Mouse (Mus musculus) stomach, embryonic 15.5 days (tissue): Measurements from ENCODE around the gene Nrxn3. TPM values are rescaled to one million over a fixed set of nuclear protein-coding genes. Genes with fewer than 3 reads are reported as not detected.

Experiments
- ATAC-seq: fragments of 200-750 bp; cut with Nextera tagmentation; 2 replicates; pipeline ENCODE4 v1.8.0; 2017; ENCODE audit warnings: low read depth, moderate number of reproducible peaks, moderate TSS enrichment; ENCODE audit not compliant: insufficient read depth, low FRiP score
- H3K27ac ChIP-seq: fragments of 300-500 bp; sonication (generic); 2 replicates; pipeline ENCODE4 v1.5.1; 2015; ENCODE audit warnings: mild to moderate bottlenecking, inconsistent platforms
- H3K27me3 ChIP-seq: fragments of 300-500 bp; sonication (generic); replicated peaks from 2 replicates; pipeline ENCODE4 v1.6.1; 2015; ENCODE audit warnings: inconsistent platforms
- H3K36me3 ChIP-seq: fragments of 300-500 bp; sonication (generic); 2 replicates; pipeline ENCODE4 v1.6.1; 2015; ENCODE audit warnings: inconsistent platforms
- H3K4me1 ChIP-seq: fragments of 300-500 bp; sonication (generic); 2 replicates; pipeline ENCODE4 v1.6.1; 2015; ENCODE audit warnings: inconsistent platforms
- H3K4me2 ChIP-seq: fragments of 300-500 bp; sonication (generic); 2 replicates; pipeline ENCODE4 v1.6.1; 2015; ENCODE audit warnings: mild to moderate bottlenecking, inconsistent platforms
- H3K4me3 ChIP-seq: fragments of 300-500 bp; sonication (generic); replicated peaks from 2 replicates; pipeline ENCODE4 v1.5.1; 2015; ENCODE audit warnings: inconsistent platforms
- H3K9ac ChIP-seq: fragments of 300-500 bp; sonication (generic); 2 replicates; pipeline ENCODE4 v1.6.1; 2015; ENCODE audit warnings: inconsistent platforms
- H3K9me3 ChIP-seq: fragments of 300-500 bp; sonication (generic); 2 replicates; pipeline ENCODE4 v1.6.1; 2016; ENCODE audit warnings: inconsistent platforms
- WGBS: fragments of 180-500 bp; shearing (Covaris S2); methylation state at CpG from one replicate; pipeline ENCODE4 v1.1.7; 2015; 5-methylcytosine and 5-hydroxymethylcytosine counted together
- polyA plus RNA-seq: library from polyadenylated mRNA; unstranded; fragments of >200 nt; fragmentation: Nextera tagmentation; extraction: Ambion mirVana; gene quantifications from 2 replicates; pipeline ENCODE4 v1.2.1, GENCODE M21; 2015

Nrxn3 gene
- polyA plus RNA-seq, 1 experiment from 2014 or later = 2.4 TPM

DNA sequence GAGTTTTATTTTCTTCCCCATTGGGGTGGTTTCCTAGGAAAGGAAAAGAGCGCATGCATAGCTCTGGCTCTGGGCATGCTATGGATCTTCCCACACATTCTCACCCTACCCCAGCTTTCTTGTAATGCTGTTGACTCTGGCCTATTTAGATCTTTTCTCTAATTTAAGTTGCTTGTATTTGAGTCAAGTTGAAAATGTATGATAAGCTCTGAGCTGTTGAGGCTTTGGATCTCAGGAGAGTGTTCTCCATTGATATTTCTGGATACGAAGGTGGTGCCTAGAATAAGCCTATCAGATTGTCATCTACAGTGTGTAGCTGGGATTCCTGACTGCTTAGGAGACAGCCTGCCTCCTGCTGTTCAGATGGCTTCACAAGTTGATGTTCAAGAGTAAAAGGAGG, 930.5 kb downstream of the Nrxn3 start:
- no peaks in the 10 kb centered on the region for H3K4me1 ChIP-seq
- no peak for ATAC-seq
- no peak overlapping the region for H3K27ac ChIP-seq
- no peak overlapping the region for H3K9ac ChIP-seq
- no peak overlapping the region for H3K4me2 ChIP-seq
- H3K36me3 ChIP-seq = no peaks in the 10 kb centered on the region
- 89% methylated on average over 2 of the region's 2 CpGs for WGBS
- no peak overlapping the region for H3K4me3 ChIP-seq
- H3K27me3 ChIP-seq = no peaks in the 10 kb centered on the region
- no peaks in the 10 kb centered on the region for H3K9me3 ChIP-seq

DNA sequence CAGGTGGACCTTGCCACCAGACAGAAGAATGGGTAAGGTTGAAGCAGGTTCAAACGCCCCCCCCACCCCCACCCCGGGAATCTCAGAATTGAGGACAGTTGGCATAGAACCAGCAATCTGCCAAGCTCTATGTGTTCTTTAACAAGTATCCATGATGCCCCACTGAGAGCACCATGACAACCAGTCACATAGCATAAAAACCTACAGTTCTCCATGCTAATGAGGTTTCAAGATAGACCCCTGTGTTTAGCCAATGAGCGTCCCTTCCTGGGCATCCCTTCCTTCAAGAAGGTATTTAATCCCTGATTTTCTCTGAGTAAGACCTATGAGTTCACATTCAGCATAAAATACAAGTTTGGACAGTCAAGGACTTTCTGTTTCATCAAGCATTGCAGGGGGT, 938.5 kb downstream of the Nrxn3 start:
- WGBS = 77% methylated on average over 3 of the region's 3 CpGs
- no peak overlapping the region for H3K4me3 ChIP-seq
- no peak overlapping the region for H3K9ac ChIP-seq

DNA sequence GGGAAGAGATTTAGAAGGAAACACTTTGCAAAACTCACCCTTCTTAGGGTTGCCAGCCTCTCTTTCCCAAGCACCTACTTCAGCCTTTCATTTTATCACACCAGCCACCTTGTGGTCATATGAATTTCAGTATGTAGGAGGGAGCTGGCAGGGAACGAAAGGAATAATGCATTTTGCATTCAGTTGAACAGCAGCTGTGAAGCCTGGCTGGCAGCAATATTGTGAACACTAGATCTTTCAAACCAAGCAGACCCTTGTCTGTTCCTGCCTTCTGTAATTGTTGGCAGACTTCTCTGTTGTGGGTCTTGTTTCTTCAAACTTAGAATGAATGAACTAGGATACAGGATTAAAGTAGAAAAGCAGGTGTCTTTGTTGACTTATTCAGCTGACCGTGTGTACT, 946.2 kb downstream of the Nrxn3 start:
- Histone ChIP-seq H3K4me2 (no peak overlapping the region), H3K9ac (no peak overlapping the region), H3K27ac (no peak overlapping the region), H3K27me3 (no peaks in the 10 kb centered on the region), H3K36me3 (no peaks in the 10 kb centered on the region), H3K4me3 (no peak overlapping the region), H3K4me1 (no peaks in the 10 kb centered on the region), H3K9me3 (no peaks in the 10 kb centered on the region)
- WGBS = 51% methylated on average over 2 of the region's 2 CpGs
- ATAC-seq = no peak

More for the DNA sequence above, 938.5 kb downstream of the Nrxn3 start:
- H3K4me1 ChIP-seq = no peaks in the 10 kb centered on the region
- H3K27me3 ChIP-seq = no peaks in the 10 kb centered on the region
- no peaks in the 10 kb centered on the region for H3K36me3 ChIP-seq
- no peaks in the 10 kb centered on the region for H3K9me3 ChIP-seq
- ATAC-seq = no peak
- H3K27ac ChIP-seq = no peak overlapping the region
- no peak overlapping the region for H3K4me2 ChIP-seq

DNA sequence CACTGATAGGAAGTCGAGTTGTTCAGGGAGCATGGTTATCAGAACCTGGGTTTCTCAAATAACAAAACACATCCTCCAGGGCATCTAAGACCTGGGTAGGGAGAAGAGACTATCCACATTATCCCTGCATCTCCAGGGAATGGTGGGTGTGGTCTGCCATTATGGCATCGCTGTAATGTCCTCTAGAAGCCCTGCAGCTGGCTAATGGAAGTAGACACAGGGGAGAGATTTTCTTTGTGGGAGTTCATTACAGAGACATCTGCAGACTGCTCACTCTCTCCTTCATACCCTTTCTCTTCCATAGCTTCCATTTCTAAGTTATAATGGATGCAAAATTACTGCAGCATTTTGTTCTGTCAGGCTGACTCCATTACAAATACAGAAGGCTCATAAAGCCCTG, 950.1 kb downstream of the Nrxn3 start:
- H3K27me3 ChIP-seq = no peaks in the 10 kb centered on the region
- H3K4me2 ChIP-seq = no peak overlapping the region
- no peak overlapping the region for H3K27ac ChIP-seq
- H3K9me3 ChIP-seq = no peaks in the 10 kb centered on the region
- no peaks in the 10 kb centered on the region for H3K4me1 ChIP-seq
- WGBS = 59% methylated on average over 2 of the region's 2 CpGs
- no peak overlapping the region for H3K9ac ChIP-seq
- H3K36me3 ChIP-seq = no peaks in the 10 kb centered on the region
- no peak overlapping the region for H3K4me3 ChIP-seq
- ATAC-seq = no peak

DNA sequence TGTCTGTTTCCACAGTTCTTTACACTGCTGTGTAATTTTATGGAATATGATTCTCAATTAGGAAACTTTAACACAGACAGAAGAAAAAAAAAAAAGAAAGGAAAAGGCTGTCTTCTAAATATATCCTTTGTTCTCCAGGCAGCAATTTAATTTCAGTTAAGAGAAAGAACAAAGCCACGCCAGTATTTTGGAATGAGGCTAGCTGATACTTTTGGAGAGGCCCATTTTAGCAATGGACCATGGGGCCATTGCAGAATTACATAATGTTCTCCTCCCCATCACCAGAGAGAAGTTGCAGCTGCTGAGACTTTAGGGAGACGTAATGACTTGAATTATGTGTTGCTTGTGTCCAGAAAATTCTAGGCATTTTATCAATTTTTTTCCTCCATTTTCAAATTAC, 963.0 kb downstream of the Nrxn3 start:
- Histone ChIP-seq H3K27ac (no peak overlapping the region), H3K9ac (no peak overlapping the region), H3K4me1 (no peaks in the 10 kb centered on the region), H3K27me3 (no peaks in the 10 kb centered on the region), H3K36me3 (no peaks in the 10 kb centered on the region), H3K4me3 (no peak overlapping the region), H3K9me3 (no peaks in the 10 kb centered on the region), H3K4me2 (no peak overlapping the region)
- WGBS = 66% methylated on average over 2 of the region's 2 CpGs
- no peak for ATAC-seq

DNA sequence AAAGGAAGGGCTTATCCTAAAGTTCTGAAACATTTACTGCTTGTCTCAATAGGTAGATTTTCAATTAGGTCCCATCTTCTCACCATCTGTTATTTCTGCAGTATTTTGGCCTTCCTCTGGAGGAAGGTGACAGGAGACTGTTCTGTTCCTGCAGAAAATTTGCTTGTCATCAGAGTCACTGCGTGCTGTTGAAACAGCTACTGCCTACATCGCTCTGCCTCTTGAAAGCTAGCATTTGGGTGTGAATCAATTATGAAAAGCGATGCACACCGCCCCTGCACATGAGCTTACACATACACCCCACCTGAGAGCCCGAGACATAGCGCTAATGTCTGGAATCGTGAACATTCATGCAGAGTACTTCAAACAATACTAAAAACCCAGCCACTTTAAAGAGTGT, 966.4 kb downstream of the Nrxn3 start:
- Histone ChIP-seq H3K36me3 (no peaks in the 10 kb centered on the region), H3K27me3 (no peaks in the 10 kb centered on the region), H3K27ac (no peak overlapping the region), H3K4me2 (no peak overlapping the region), H3K9me3 (no peaks in the 10 kb centered on the region), H3K4me1 (no peaks in the 10 kb centered on the region), H3K9ac (no peak overlapping the region), H3K4me3 (no peak overlapping the region)
- ATAC-seq = no peak
- WGBS = 93% methylated on average over 7 of the region's 7 CpGs

DNA sequence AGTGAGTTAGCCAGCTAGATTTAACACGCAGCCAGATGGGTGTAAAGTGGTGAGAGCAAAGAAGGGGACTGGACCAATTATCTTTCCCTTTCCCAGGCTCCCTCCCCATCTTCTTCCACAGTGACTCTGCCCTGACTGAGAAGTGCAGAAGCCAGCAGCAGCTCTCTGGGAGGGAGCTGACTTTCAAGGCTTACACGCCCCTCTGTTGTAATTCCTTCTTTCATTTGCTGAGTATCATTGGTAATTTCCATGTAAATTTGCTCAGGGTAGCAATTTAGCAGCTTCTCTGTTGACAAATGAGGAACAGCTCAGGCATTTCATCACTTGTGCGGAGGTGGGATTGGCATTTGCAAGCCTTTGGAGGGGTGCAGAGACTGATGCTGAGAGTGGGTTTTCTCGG, 976.8 kb downstream of the Nrxn3 start:
- no peak overlapping the region for H3K4me2 ChIP-seq
- no peaks in the 10 kb centered on the region for H3K27me3 ChIP-seq
- H3K4me3 ChIP-seq = no peak overlapping the region
- no peak overlapping the region for H3K9ac ChIP-seq
- WGBS = 28% methylated on average over 4 of the region's 4 CpGs
- H3K9me3 ChIP-seq = no peaks in the 10 kb centered on the region
- H3K36me3 ChIP-seq = no peaks in the 10 kb centered on the region
- no peaks in the 10 kb centered on the region for H3K4me1 ChIP-seq
- ATAC-seq = no peak
- H3K27ac ChIP-seq = no peak overlapping the region

DNA sequence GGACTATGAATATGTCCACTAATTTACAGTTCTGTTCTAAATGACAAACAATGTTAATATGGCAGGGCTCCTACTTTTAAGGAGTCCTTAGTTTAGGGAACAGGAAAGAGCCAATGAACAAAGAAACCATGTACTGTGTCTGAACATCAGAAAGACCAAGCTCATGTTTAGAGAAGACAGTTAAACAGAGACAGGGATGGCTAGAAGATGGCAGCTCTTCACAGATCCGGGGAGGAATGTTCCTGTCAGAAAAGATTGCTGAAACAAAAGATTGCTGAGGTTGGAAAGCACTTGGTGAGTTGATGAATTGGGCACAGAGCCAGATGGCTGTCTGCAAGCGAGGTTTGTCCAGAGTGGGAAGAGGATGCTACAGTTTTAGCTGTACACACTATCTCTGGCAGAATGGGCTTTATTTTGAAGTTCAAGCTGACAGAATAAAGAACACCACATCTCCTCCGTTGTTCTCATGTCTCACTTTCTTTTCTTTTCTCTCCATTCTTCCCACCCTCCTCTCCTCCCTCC, 978.3 kb downstream of the Nrxn3 start:
- ATAC-seq = no peak
- no peaks in the 10 kb centered on the region for H3K9me3 ChIP-seq
- no peaks in the 10 kb centered on the region for H3K27me3 ChIP-seq
- no peak overlapping the region for H3K4me3 ChIP-seq
- 37% methylated on average over 3 of the region's 3 CpGs for WGBS
- H3K36me3 ChIP-seq = no peaks in the 10 kb centered on the region
- H3K4me2 ChIP-seq = no peak overlapping the region
- no peak overlapping the region for H3K9ac ChIP-seq
- H3K27ac ChIP-seq = no peak overlapping the region
- no peaks in the 10 kb centered on the region for H3K4me1 ChIP-seq

DNA sequence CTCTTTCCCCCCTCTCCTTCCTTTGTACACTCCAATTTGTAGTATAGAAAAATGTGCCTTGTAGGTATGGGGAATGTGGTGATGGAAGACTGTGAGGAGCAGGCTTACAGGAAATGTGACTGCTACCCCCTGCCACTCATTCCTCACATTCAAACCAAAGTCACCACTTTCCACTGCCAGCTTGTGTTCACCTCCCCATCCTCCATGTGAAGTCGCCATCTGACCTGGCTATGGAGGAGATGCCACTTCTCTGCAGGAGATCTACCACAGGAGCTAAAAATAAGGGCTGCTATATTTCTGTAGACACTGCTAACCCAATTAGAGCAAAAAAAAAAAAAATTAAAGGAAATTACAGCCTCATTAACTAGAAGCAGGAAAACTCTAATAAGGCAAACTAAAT, 980.3 kb downstream of the Nrxn3 start:
- Histone ChIP-seq H3K9ac (no peak overlapping the region), H3K4me3 (no peak overlapping the region), H3K4me1 (no peaks in the 10 kb centered on the region), H3K9me3 (no peaks in the 10 kb centered on the region), H3K36me3 (no peaks in the 10 kb centered on the region), H3K27me3 (no peaks in the 10 kb centered on the region), H3K27ac (no peak overlapping the region), H3K4me2 (no peak overlapping the region)
- WGBS = 75% methylated on average over 1 of the region's 1 CpGs
- ATAC-seq = no peak

DNA sequence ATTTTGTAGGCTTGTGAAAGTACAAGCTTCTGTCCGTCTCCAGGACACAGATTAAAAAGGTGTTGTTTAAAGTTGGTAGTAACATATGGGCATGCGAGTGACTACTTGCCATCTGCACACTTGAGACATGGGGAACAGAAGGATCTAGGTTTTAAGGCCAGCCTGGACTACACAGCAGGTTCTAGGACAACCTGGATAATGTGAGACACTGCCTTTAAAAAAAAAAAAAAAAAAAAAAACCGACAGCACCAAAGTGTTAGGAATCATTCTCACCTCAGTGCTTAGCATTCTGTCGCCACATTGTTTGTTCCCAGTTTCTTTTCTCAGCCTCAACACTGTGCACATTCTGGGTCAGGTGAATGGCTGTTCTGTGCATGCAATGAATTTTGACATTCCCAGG, 985.2 kb downstream of the Nrxn3 start:
- Histone ChIP-seq H3K36me3 (no peaks in the 10 kb centered on the region), H3K4me3 (no peak overlapping the region), H3K27ac (no peak overlapping the region), H3K9me3 (no peaks in the 10 kb centered on the region), H3K4me1 (no peaks in the 10 kb centered on the region), H3K4me2 (no peak overlapping the region), H3K27me3 (no peaks in the 10 kb centered on the region), H3K9ac (no peak overlapping the region)
- ATAC-seq = no peak
- WGBS = 65% methylated on average over 4 of the region's 4 CpGs

DNA sequence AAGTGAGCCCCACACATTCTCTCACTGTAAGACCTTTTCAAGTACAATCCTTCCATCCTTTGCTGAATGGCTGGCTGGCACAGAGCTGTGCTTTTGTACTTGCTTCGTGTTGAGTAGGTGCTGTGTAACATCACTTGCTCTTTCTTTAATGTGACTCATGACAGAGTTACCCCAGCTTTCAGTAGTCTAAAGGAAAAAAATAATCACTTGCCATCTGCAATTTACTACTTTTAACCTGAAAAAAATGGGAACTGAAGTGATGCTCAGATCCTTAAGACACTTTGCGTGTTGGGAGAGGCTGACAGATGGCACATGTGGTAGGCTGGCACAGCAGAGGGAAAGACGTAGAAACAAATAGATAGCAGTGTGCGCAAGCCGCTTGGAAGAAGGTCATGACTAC, 987.8 kb downstream of the Nrxn3 start:
- 90% methylated on average over 5 of the region's 5 CpGs for WGBS
- H3K9ac ChIP-seq = no peak overlapping the region
- no peak overlapping the region for H3K4me2 ChIP-seq
- no peak overlapping the region for H3K4me3 ChIP-seq
- H3K9me3 ChIP-seq = no peaks in the 10 kb centered on the region
- ATAC-seq = no peak
- no peaks in the 10 kb centered on the region for H3K36me3 ChIP-seq
- no peaks in the 10 kb centered on the region for H3K27me3 ChIP-seq
- no peak overlapping the region for H3K27ac ChIP-seq
- H3K4me1 ChIP-seq = no peaks in the 10 kb centered on the region

DNA sequence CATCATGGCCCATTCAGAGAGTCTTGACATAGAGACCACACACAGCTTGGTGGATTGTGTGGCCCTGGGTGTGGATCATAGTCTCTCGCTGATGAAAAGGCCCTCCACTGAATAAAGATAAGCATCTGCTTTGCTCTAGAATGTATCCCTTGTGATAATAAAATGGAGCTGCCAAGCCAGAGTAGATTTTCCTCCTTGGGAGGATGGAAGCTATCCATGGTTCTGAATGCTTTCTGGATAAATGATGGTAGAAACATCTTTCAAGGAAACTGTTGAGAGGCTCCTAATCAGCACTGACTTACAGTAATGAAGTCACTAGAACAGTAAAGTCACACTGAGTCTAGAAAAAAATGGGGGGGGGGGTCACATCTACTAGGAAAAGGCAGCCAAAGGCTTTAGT, 989.1 kb downstream of the Nrxn3 start:
- Histone ChIP-seq H3K4me3 (no peak overlapping the region), H3K36me3 (no peaks in the 10 kb centered on the region), H3K4me2 (no peak overlapping the region), H3K9ac (no peak overlapping the region), H3K4me1 (no peaks in the 10 kb centered on the region), H3K9me3 (no peaks in the 10 kb centered on the region), H3K27me3 (no peaks in the 10 kb centered on the region), H3K27ac (no peak overlapping the region)
- no peak for ATAC-seq
- WGBS = 75% methylated on average over 1 of the region's 1 CpGs
